Mouse (Mus musculus) hindbrain, embryonic 16.5 days (tissue): ENCODE data around the gene Fchsd2. TPM values are rescaled to one million over a fixed set of nuclear protein-coding genes. Genes with fewer than 3 reads are reported as not detected.
A peak's percentile ranks its signal among the peaks of the same experiment; 100 is the strongest.

Source experiments
- ATAC-seq: fragments of 200-750 bp; cut with Nextera tagmentation; 2 replicates; pipeline ENCODE4 v1.8.0; 2017; ENCODE audit warnings: moderate TSS enrichment, moderate library complexity
- H3K27ac ChIP-seq: fragments of 300-500 bp; sonication (generic); 2 replicates; pipeline ENCODE4 v1.5.1; 2014; ENCODE audit warnings: low read depth, mild to moderate bottlenecking, control low read depth, low read length, moderate library complexity
- H3K27me3 ChIP-seq: fragments of 300-500 bp; sonication (generic); replicated peaks from 2 replicates; pipeline ENCODE4 v1.6.1; 2014; ENCODE audit warnings: low read length; ENCODE audit not compliant: control insufficient read depth, insufficient read depth
- H3K36me3 ChIP-seq: fragments of 300-500 bp; sonication (generic); 2 replicates; pipeline ENCODE4 v1.6.1; 2014; ENCODE audit warnings: mild to moderate bottlenecking, low read length, moderate library complexity, mixed read lengths; ENCODE audit not compliant: control insufficient read depth, insufficient read depth
- H3K4me1 ChIP-seq: fragments of 300-500 bp; sonication (generic); 2 replicates; pipeline ENCODE4 v1.6.1; 2014; ENCODE audit warnings: low read depth, low read length; ENCODE audit not compliant: control insufficient read depth, insufficient read depth
- H3K4me2 ChIP-seq: fragments of 300-500 bp; sonication (generic); 2 replicates; pipeline ENCODE4 v1.6.1; 2014; ENCODE audit warnings: mild to moderate bottlenecking, low read length, control low read depth, moderate library complexity
- H3K4me3 ChIP-seq: fragments of 300-500 bp; sonication (generic); 2 replicates; pipeline ENCODE4 v1.5.1; 2014; ENCODE audit warnings: mild to moderate bottlenecking, low read length, control low read depth, moderate library complexity
- H3K9ac ChIP-seq: fragments of 300-500 bp; sonication (generic); 2 replicates; pipeline ENCODE4 v1.6.1; 2014; ENCODE audit warnings: low read depth, mild to moderate bottlenecking, control low read depth, low read length, moderate library complexity
- H3K9me3 ChIP-seq: fragments of 300-500 bp; sonication (generic); 2 replicates; pipeline ENCODE4 v1.6.1; 2014; ENCODE audit warnings: mild to moderate bottlenecking, low read length, moderate library complexity; ENCODE audit not compliant: control insufficient read depth
- WGBS: fragments of 180-500 bp; shearing (Covaris S2); extraction: QIAGEN DNeasy Blood & Tissue Kit; methylation state at CpG from one replicate; pipeline ENCODE4 v1.1.7; 2014; 5-methylcytosine and 5-hydroxymethylcytosine counted together
- polyA plus RNA-seq: library from polyadenylated mRNA; unstranded; fragments of >200 nt; fragmentation: Nextera tagmentation; extraction: Ambion mirVana; gene quantifications from 2 replicates; pipeline ENCODE4 v1.2.1, GENCODE M21; 2015

Gene Fchsd2
- polyA plus RNA-seq, 1 experiment from 2014 or later, result 36.5 TPM

DNA sequence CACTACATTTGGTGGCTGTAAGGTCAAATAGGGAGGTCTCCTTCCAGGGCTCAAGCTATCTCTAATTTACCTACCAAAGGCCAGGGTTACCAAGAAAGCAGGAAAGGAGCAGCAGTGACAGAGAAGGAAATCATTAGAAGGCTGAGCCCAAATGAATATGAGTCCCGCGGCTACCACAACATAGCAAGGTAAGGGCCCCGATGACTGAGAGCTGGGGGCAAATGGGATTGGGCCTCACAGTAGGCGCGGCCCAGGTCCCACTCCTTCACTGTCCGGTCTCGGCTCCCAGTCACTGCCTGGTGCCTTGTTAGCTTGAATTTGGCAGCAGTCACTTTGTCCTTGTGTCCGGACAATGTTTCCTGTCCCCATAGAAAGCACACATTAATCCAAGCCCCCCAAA is 199.0 kb downstream of the Fchsd2 start:
- no peak overlapping the region for H3K9ac ChIP-seq
- H3K36me3 ChIP-seq, result peaks cover 10% of the 10 kb centered on the region
- no peak overlapping the region for H3K4me2 ChIP-seq
- H3K4me3 ChIP-seq, result no peak overlapping the region
- no peaks in the 10 kb centered on the region for H3K9me3 ChIP-seq
- no peaks in the 10 kb centered on the region for H3K27me3 ChIP-seq
- WGBS, result 93% methylated on average over 8 of the region's 8 CpGs
- ATAC-seq, result no peak
- no peak overlapping the region for H3K27ac ChIP-seq
- H3K4me1 ChIP-seq, result peaks cover 4% of the 10 kb centered on the region; the same call in 1 of the 2 replicates

DNA sequence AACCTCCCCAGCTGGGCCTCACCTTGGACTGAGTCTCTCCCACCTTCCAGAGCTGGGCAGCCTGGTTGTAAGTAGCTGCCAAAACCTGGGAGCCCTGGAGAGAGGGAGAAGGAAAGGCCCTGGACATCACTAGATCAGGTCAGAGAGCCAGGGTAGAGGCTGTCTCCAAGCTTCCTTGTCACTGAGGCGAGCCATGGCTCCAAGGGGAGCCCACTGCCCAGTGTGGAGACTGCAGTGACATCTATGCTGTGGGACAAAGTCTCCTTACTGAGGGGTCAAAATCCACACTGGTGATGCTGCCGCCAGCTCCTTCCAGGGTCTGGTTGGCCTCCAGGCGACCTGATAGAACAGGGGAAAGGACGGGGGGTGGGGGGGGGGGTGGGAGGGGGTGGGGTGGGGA is 199.4 kb downstream of the Fchsd2 start:
- Histone ChIP-seq H3K4me2 (no peak overlapping the region), H3K27ac (no peak overlapping the region), H3K9me3 (no peaks in the 10 kb centered on the region), H3K4me1 (peaks cover 8% of the 10 kb centered on the region; the same call in 1 of the 2 replicates), H3K4me3 (no peak overlapping the region), H3K36me3 (peaks cover 10% of the 10 kb centered on the region; the same call in 1 of the 2 replicates), H3K9ac (no peak overlapping the region), H3K27me3 (no peaks in the 10 kb centered on the region)
- 79% methylated on average over 4 of the region's 4 CpGs for WGBS
- no peak for ATAC-seq

- Histone ChIP-seq H3K27me3 (no peaks in the 10 kb centered on the region), H3K9me3 (no peaks in the 10 kb centered on the region), H3K9ac (no peak overlapping the region), H3K4me1 (peaks cover 9% of the 10 kb centered on the region; the same call in 1 of the 2 replicates), H3K27ac (no peak overlapping the region), H3K36me3 (peaks cover 10% of the 10 kb centered on the region; the same call in 1 of the 2 replicates), H3K4me2 (no peak overlapping the region), H3K4me3 (no peak overlapping the region)
- no peak for ATAC-seq
- WGBS, result 95% methylated on average over 1 of the region's 1 CpGs
Observed at GRCm38 (mm10) chr7:101292696-101293095, 200.0 kb downstream of the Fchsd2 start.

- no peak overlapping the region for H3K4me2 ChIP-seq
- H3K27ac ChIP-seq, result no peak overlapping the region
- 58% methylated on average over 4 of the region's 4 CpGs for WGBS
- H3K9ac ChIP-seq, result no peak overlapping the region
- H3K4me3 ChIP-seq, result no peak overlapping the region
- no peaks in the 10 kb centered on the region for H3K27me3 ChIP-seq
- H3K4me1 ChIP-seq, result peaks cover 9% of the 10 kb centered on the region; the same call in 1 of the 2 replicates
- H3K9me3 ChIP-seq, result no peaks in the 10 kb centered on the region
- no peak for ATAC-seq
- H3K36me3 ChIP-seq, result peaks cover 10% of the 10 kb centered on the region; the same call in 1 of the 2 replicates
Observed at GRCm38 (mm10) chr7:101293138-101293537, 200.5 kb downstream of the Fchsd2 start.

DNA sequence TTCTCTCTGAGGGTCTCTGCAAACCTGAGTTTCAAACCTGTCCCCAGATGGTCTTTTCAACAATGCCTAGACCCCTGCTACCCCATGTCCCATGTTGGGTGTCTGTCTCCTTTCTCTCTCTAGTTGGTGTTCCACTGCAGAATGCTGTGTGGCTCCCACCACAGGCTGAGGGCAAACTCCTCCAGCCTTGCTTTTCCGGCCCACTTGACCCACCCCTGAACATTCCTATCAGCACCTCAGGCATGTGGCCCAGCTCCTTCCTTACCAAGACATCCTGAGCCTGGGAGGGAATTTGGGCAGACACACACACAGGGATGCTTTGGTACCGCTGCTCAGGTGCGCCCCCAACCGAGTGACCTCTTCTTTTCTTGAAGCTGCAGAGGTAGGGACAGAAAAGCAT is 200.9 kb downstream of the Fchsd2 start:
- no peak overlapping the region for H3K4me2 ChIP-seq
- no peaks in the 10 kb centered on the region for H3K27me3 ChIP-seq
- no peak overlapping the region for H3K4me3 ChIP-seq
- no peak overlapping the region for H3K9ac ChIP-seq
- ATAC-seq, result no peak
- H3K27ac ChIP-seq, result no peak overlapping the region
- peaks cover 10% of the 10 kb centered on the region; the same call in 1 of the 2 replicates for H3K36me3 ChIP-seq
- peaks cover 9% of the 10 kb centered on the region; the same call in 1 of the 2 replicates for H3K4me1 ChIP-seq
- H3K9me3 ChIP-seq, result no peaks in the 10 kb centered on the region
- 57% methylated on average over 4 of the region's 4 CpGs for WGBS

GRCm38 (mm10) chr7:101295438-101295837 is 202.8 kb downstream of the Fchsd2 start:
- Histone ChIP-seq H3K36me3 (no peaks in the 10 kb centered on the region), H3K4me2 (no peak overlapping the region), H3K27ac (no peak overlapping the region), H3K27me3 (0 out of 2 replicates have a peak, but pooled peaks cover 2% of the 10 kb centered on the region), H3K4me1 (peaks cover 9% of the 10 kb centered on the region; the same call in 1 of the 2 replicates), H3K9ac (no peak overlapping the region), H3K4me3 (no peak overlapping the region), H3K9me3 (no peaks in the 10 kb centered on the region)
- ATAC-seq, result no peak
- WGBS, result 79% methylated on average over 1 of the region's 1 CpGs

- H3K4me2 ChIP-seq, result peak overlapping the region; percentile 92
- no peaks in the 10 kb centered on the region for H3K36me3 ChIP-seq
- ATAC-seq, result peak; percentile 92
- peaks cover 15% of the 10 kb centered on the region for H3K4me1 ChIP-seq
- H3K4me3 ChIP-seq, result peak overlapping the region; percentile 50
- no peaks in the 10 kb centered on the region for H3K9me3 ChIP-seq
- peak overlapping the region; percentile 79 for H3K9ac ChIP-seq
- 11% methylated on average over 35 of the region's 35 CpGs for WGBS
- 0 out of 2 replicates have a peak, but pooled peaks cover 2% of the 10 kb centered on the region for H3K27me3 ChIP-seq
- peak overlapping the region; percentile 78 for H3K27ac ChIP-seq
Observed at GRCm38 (mm10) chr7:101296252-101297022, 203.8 kb downstream of the Fchsd2 start.

DNA sequence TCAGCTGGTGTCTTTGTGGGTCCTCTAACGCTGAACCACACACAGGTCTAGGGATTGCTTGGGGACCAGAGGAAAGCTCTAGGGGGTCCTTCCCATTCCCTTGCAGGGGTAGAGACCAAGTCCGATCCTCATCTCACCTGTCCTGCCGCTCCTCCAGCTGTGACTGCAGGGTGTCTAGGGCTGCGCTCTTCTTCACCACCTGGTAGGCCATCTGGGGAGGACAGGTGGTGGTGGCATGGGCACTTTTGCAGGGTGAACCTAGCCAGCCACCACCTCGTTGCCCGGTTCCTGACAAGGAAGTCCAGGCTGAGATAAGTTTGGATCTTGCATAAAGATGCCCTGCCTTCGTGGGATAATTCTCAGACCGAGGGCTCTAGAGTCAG is 204.4 kb downstream of the Fchsd2 start:
- H3K4me1 ChIP-seq, result peaks cover 16% of the 10 kb centered on the region
- ATAC-seq, result no peak
- 27% methylated on average over 8 of the region's 8 CpGs for WGBS

GRCm38 (mm10) chr7:101298375-101298774 is 205.7 kb downstream of the Fchsd2 start:
- no peak for ATAC-seq
- H3K9me3 ChIP-seq, result no peaks in the 10 kb centered on the region
- no peak overlapping the region for H3K27ac ChIP-seq
- no peak overlapping the region for H3K4me3 ChIP-seq
- no peak overlapping the region for H3K9ac ChIP-seq
- 77% methylated on average over 3 of the region's 3 CpGs for WGBS
- H3K27me3 ChIP-seq, result 0 out of 2 replicates have a peak, but pooled peaks cover 2% of the 10 kb centered on the region
- no peaks in the 10 kb centered on the region for H3K36me3 ChIP-seq
- no peak overlapping the region for H3K4me2 ChIP-seq
- peaks cover 21% of the 10 kb centered on the region for H3K4me1 ChIP-seq

More for the DNA sequence above, 204.4 kb downstream of the Fchsd2 start:
- peak overlapping the region; percentile 78 for H3K27ac ChIP-seq
- no peaks in the 10 kb centered on the region for H3K36me3 ChIP-seq
- H3K9ac ChIP-seq, result peak overlapping the region; percentile 79
- peak overlapping the region; percentile 50 for H3K4me3 ChIP-seq
- 0 out of 2 replicates have a peak, but pooled peaks cover 2% of the 10 kb centered on the region for H3K27me3 ChIP-seq
- no peaks in the 10 kb centered on the region for H3K9me3 ChIP-seq
- peak overlapping the region; percentile 92 for H3K4me2 ChIP-seq
